ENCODE assay signal across 8 mouse cellular contexts in the genomic region with DNA sequence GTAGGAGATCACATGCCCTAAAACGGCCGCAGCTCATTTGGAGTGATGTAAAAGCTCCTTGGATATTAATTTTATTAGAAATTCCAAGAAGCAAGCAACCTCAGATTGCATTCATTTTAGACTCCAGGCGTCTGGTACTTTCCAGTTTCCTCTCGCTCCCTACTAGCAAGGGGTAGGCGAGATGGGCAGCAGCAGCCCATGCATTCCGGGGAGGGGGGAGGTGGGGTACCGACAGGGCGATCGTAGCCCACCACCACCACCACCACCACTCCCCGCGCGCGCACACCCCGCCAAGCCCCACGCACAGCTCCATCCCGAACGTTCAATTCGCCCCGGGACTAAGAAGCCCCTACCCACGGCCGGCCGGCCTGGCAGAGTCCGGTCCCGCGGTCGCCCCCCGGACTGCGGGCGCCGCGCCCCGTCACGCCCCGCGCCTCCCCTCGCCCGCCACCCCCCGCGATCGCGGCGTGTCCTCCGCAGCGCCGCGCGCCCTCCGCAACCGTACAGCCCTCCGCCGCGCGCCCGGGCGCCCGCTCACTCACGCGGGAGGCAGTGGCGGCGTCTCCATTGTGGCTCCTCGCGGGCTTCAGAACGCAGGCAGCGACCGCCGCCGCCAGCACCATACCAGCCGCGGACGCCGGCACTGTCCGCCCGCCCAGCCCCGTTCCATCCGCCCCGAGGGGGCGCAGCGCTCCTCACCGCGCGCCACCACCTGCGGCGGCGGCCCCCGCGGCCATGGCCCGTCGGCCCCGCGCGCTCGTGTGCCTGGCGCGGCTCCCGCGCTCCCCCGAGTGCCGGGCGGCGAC. TPM values are rescaled to one million over a fixed set of nuclear protein-coding genes. Genes with fewer than 3 reads are reported as not detected.
DNase-seq lines count a peak whose midpoint lies in the region; ATAC-seq and TF ChIP-seq lines count a peak whose summit lies in the region.

No protein-coding gene starts in this region.

- intact Hi-C loops in gastrocnemius, adult 2 months (cut with DNase I): loop anchor here (5.0 kb wide), 1 partner anchor 93 kb away; no protein-coding TSS in a partner anchor

- no peaks in the 10 kb centered on the region; the same call in 1 of the 2 replicates for H3K4me1 ChIP-seq in spleen, adult 2 months (ENCODE audit: control insufficient read depth, insufficient read depth, insufficient read length)
- H3K4me1 ChIP-seq in forebrain, embryonic 13.5 days: peaks cover 35% of the 10 kb centered on the region

- no peak for TF ChIP-seq POLR2A in spleen, adult 2 months (IDR thresholded peaks at IDR 0.05; ENCODE audit: low read depth, low read length)

- ATAC-seq in forebrain, embryonic 13.5 days: peak; percentile 87

- TF ChIP-seq CTCF in gastrocnemius, adult 2 months (IDR thresholded peaks at IDR 0.05): peak; percentile 40
- no peak; the same call in 1 of the 2 replicates for TF ChIP-seq CTCF in spleen, adult 2 months (IDR thresholded peaks at IDR 0.05; ENCODE audit: extremely low read depth, insufficient read depth, insufficient read length, insufficient replicate concordance)

- no peaks in the 10 kb centered on the region for H3K9me3 ChIP-seq in forebrain, embryonic 13.5 days (replicated peaks)

- H3K4me2 ChIP-seq in forebrain, embryonic 13.5 days: peak overlapping the region; percentile 76

- peak overlapping the region; percentile 92 for H3K9ac ChIP-seq in forebrain, embryonic 13.5 days

- peaks cover 5% of the 10 kb centered on the region; the same call in 1 of the 2 replicates for H3K27me3 ChIP-seq in spleen, adult 2 months (ENCODE audit: control insufficient read depth, insufficient read depth, low read length)
- no peaks in the 10 kb centered on the region for H3K27me3 ChIP-seq in forebrain, embryonic 13.5 days

- peak overlapping the region; percentile 81 for H3K27ac ChIP-seq in gastrocnemius, adult 2 months
- peak overlapping the region; percentile 29; the same call in 1 of the 2 replicates for H3K27ac ChIP-seq in spleen, adult 2 months (ENCODE audit: insufficient read depth, low read length)
- peak overlapping the region; percentile 89 for H3K27ac ChIP-seq in forebrain, embryonic 13.5 days

- no peaks in the 10 kb centered on the region for H3K36me3 ChIP-seq in spleen, adult 2 months (ENCODE audit: control insufficient read depth, insufficient read depth, low read length)
- H3K36me3 ChIP-seq in forebrain, embryonic 13.5 days (ENCODE audit: poor library complexity, severe bottlenecking): no peaks in the 10 kb centered on the region

- peak overlapping the region; percentile 97 for H3K4me3 ChIP-seq in gastrocnemius, adult 2 months
- peak overlapping the region; percentile 95 for H3K4me3 ChIP-seq in spleen, adult 2 months (ENCODE audit: extremely low read depth, insufficient read depth, insufficient read length)
- peak overlapping the region; percentile 82 for H3K4me3 ChIP-seq in forebrain, embryonic 13.5 days

- DNase-seq in gastrocnemius, adult 2 months: no peak
- DNase-seq in gastrocnemius, adult 18-20 months (ENCODE audit: low spot score): no peak
- no peak for DNase-seq in spleen, adult 2 months (ENCODE audit: low read depth in 1 of 2, low spot score in 2 of 2)
- DNase-seq in spleen, postnatal 36 days (ENCODE audit: low spot score in 2 of 2): no peak
- peak; percentile 66 to 78 for DNase-seq in kidney, postnatal 4 days
- peak; percentile 36 for DNase-seq in naive thymus-derived CD4-positive, alpha-beta T cell, adult 2 months (ENCODE audit: low read depth)
- DNase-seq in layer of hippocampus, adult 9-11 months: no peak

- 4% methylated on average over 86 of the region's 100 CpGs for WGBS in spleen, adult 2 months
- WGBS in forebrain, embryonic 13.5 days: under 1% methylated on average over 25 of the region's 100 CpGs

RNA-seq across cellular contexts. Expression of a gene that starts 0.5 kb away (rescaled TPM):
- total RNA-seq in gastrocnemius, adult 2 months (2021): 1 to 10 TPM; 7.9 to 8.7 TPM
- 1 to 10 TPM; 6.0 to 8.1 TPM for total RNA-seq in gastrocnemius, adult 18-20 months (2021)
- polyA plus RNA-seq in spleen, adult 2 months (2012; rRNA removed): 5.2 and 5.3 TPM in 2 replicates
- 12.5 and 13.9 TPM in 2 replicates for polyA plus RNA-seq in forebrain, embryonic 13.5 days (2015; fragmentation: Nextera tagmentation; extraction: Ambion mirVana)

Comparison
In these comparisons a context has a peak if more than half of its experiments do, and no peak if none do; other contexts are left out.
1. DNase-seq: peak in kidney, postnatal 4 days (2 of 2) and naive thymus-derived CD4-positive, alpha-beta T cell, adult 2 months (single experiment); none in gastrocnemius, adult 2 months (single experiment), gastrocnemius, adult 18-20 months (single experiment), spleen, adult 2 months (0 of 2), spleen, postnatal 36 days (0 of 2) and layer of hippocampus, adult 9-11 months (single experiment).
2. H3K27ac ChIP-seq: peak in every context shown above with its lines; median percentile 89 in forebrain, embryonic 13.5 days; 81 in gastrocnemius, adult 2 months; 29 in spleen, adult 2 months.
3. Peak in every context shown above with its lines, with median percentiles within 50 percentile points of each other: H3K4me3 ChIP-seq.